In genomic region chr2:141211346-141211745, GRCm38 (mm10) we compare ENCODE assay signal across 34 mouse cellular contexts.
"Had no signal": no experiment of that assay in that cellular context is flagged by ENCODE, and none has a peak within 500 bp of the region (broad histone marks: within the 10 kb centered on the region; RNA-seq: fewer than 3 reads in every experiment).

No protein-coding gene starts in this region.

- H3K9ac ChIP-seq: heart, embryonic 12.5 days; heart, embryonic 13.5 days; heart, embryonic 15.5 days; hindbrain, embryonic 12.5 days; hindbrain, embryonic 13.5 days; hindbrain, embryonic 14.5 days; hindbrain, embryonic 15.5 days; intestine, embryonic 15.5 days; kidney, embryonic 15.5 days had no signal

- H3K27me3 ChIP-seq: heart, embryonic 12.5 days; heart, embryonic 13.5 days; heart, embryonic 15.5 days; hindbrain, embryonic 12.5 days; hindbrain, embryonic 13.5 days; hindbrain, embryonic 15.5 days; intestine, embryonic 15.5 days; kidney, embryonic 15.5 days had no signal

- DNase-seq: heart, postnatal 10 days; heart, postnatal 14 days; heart, postnatal 36 days; heart, postnatal 4 days; kidney, adult 11 months; kidney, adult 18-20 months; kidney, adult 2 months; kidney, adult 8-10 months; kidney, adult 9 months; kidney, postnatal 14 days; kidney, postnatal 25 days; kidney, postnatal 36 days; kidney, postnatal 4 days; layer of hippocampus, adult 9-11 months; layer of hippocampus, postnatal 36 days had no signal

- ATAC-seq: hindbrain, embryonic 16.5 days; hindbrain, postnatal 0 days; inflammation-experienced regulatory T-cells, adult 6 months; intestine, embryonic 15.5 days; intestine, embryonic 16.5 days; intestine, postnatal 0 days had no signal

- H3K4me3 ChIP-seq: heart, embryonic 12.5 days; heart, embryonic 13.5 days; heart, embryonic 15.5 days; hindbrain, embryonic 10.5 days; hindbrain, embryonic 12.5 days; hindbrain, embryonic 13.5 days; hindbrain, embryonic 15.5 days; intestine, embryonic 15.5 days; kidney, embryonic 15.5 days; layer of hippocampus, adult 2 months; left cerebral cortex, adult 2 months had no signal

- H3K36me3 ChIP-seq: heart, embryonic 12.5 days; heart, embryonic 13.5 days; heart, embryonic 15.5 days; hindbrain, embryonic 10.5 days; hindbrain, embryonic 12.5 days; hindbrain, embryonic 13.5 days; hindbrain, embryonic 15.5 days; intestine, embryonic 15.5 days; kidney, embryonic 15.5 days had no signal

- H3K9me3 ChIP-seq: heart, embryonic 12.5 days; heart, embryonic 13.5 days; heart, embryonic 15.5 days; hindbrain, embryonic 10.5 days; hindbrain, embryonic 12.5 days; hindbrain, embryonic 13.5 days; hindbrain, embryonic 15.5 days; intestine, embryonic 15.5 days; kidney, embryonic 15.5 days had no signal

- H3K27ac ChIP-seq: heart, embryonic 13.5 days; heart, embryonic 15.5 days; hindbrain, embryonic 10.5 days; hindbrain, embryonic 12.5 days; hindbrain, embryonic 13.5 days; hindbrain, embryonic 14.5 days; hindbrain, embryonic 15.5 days; hindbrain, postnatal 0 days; intestine, embryonic 15.5 days; kidney, embryonic 15.5 days; kidney, postnatal 0 days; layer of hippocampus, adult 2 months; left cerebral cortex, adult 2 months had no signal

- H3K4me1 ChIP-seq: heart, embryonic 12.5 days; heart, embryonic 13.5 days; heart, embryonic 15.5 days; hindbrain, embryonic 10.5 days; hindbrain, embryonic 12.5 days; hindbrain, embryonic 13.5 days; hindbrain, embryonic 15.5 days; intestine, embryonic 15.5 days; kidney, embryonic 15.5 days had no signal

- H3K4me2 ChIP-seq: heart, embryonic 11.5 days; heart, embryonic 12.5 days; heart, embryonic 13.5 days; heart, embryonic 15.5 days; hindbrain, embryonic 12.5 days; hindbrain, embryonic 13.5 days; hindbrain, embryonic 14.5 days; hindbrain, embryonic 15.5 days; intestine, embryonic 15.5 days; kidney, embryonic 15.5 days had no signal
